Mouse (Mus musculus) granulocyte monocyte progenitor cell, adult 5-6 weeks (primary cell): ENCODE data around the gene Sdf2. TPM values are rescaled to one million over a fixed set of nuclear protein-coding genes. Genes with fewer than 3 reads are reported as not detected.

Experiments
- ATAC-seq: replicated peaks from 2 replicates; pipeline ENCODE4 v1.8.0; 2016; ENCODE audit warnings: mild to moderate bottlenecking, moderate TSS enrichment, inconsistent platforms; ENCODE audit not compliant: poor library complexity, severe bottlenecking
- total RNA-seq, 2 experiments: library from RNA; stranded (forward) in 1 of 2; stranded (reverse) in 1 of 2; fragments of 200-712, 200-1000 nt in 1 of 2; fragments of >200 nt in 1 of 2; fragmentation: Nextera tagmentation in 1 of 2; gene quantifications; 2 replicates each; pipeline ENCODE4 v1.2.3; 2014 to 2017

Gene Sdf2
- total RNA-seq (2014; fragmentation: Nextera tagmentation) (76.9 and 79.6 TPM in 2 replicates), total RNA-seq (2017) (41.4 and 48.8 TPM in 2 replicates)

GRCm38 (mm10) chr11:78245627-78246317, at the start of gene Sdf2, which contains the start of gene Supt6:
Sdf2 (plus strand) TSS chr11:78245746.
Supt6 (minus strand) TSS chr11:78245987.
- ATAC-seq: peak; percentile 89

DNA sequence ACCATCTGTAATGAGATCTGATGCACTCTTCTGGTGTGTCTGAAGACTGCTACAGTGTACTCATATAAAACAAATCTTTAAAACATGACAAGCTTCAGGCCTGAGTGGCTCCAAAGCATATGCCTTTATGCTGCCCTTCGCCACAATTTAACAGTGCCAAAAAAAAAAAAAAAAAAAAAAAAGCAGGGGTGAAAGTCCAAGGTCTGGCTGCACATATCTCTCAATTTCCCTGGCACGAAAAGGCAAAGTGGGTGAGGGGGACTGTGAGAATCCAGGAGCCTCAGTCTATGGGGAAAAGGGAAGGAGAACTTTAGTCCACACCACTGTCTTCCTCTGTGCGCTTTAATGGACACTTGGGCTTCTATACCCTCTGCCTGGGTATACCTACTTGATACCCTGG, 43.2 kb upstream of the Sdf2 start:
- no peak for ATAC-seq

GRCm38 (mm10) chr11:78204287-78204686, 41.3 kb upstream of the Sdf2 start:
- no peak for ATAC-seq

DNA sequence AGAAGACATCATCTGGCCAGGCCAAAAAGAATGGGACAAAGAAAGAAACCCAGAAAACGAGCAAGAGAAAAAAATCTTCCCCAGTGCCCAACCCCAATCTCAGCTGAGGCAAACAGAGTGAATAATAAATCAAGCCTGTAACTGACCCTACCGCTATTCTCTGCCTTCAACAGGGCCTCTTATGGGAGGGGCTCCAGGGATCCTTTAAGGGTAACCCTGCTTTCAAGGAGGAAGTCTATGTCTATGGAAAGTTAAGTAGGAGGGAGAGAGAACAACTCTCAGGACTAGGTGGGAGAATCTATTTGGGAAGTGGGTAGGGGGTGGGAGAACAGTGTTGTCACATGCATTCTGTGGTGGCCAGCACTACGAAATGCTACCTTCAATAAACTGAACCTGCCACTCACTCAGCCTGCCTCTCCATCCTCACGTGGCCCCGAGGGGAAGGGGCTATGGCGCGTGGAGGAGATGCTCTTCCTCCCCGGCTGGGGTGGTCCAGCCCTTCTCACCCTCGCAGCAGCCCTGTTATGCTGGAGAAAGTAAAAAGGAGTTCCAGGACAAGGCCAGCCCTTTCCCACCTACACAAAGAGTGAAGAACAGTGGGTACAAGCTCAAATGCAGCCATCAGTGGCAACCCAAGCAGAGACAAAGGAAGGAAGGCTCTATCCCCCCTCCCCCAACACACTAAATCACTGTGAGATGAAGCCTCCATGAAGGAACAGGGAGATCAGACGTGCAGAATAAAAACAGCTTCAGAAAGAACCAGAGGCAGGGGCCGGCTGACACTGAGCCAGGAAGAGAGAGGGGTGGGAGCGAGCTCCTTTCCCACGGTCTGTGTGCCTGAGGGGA, 40.0 kb upstream of the Sdf2 start:
- ATAC-seq: no peak

DNA sequence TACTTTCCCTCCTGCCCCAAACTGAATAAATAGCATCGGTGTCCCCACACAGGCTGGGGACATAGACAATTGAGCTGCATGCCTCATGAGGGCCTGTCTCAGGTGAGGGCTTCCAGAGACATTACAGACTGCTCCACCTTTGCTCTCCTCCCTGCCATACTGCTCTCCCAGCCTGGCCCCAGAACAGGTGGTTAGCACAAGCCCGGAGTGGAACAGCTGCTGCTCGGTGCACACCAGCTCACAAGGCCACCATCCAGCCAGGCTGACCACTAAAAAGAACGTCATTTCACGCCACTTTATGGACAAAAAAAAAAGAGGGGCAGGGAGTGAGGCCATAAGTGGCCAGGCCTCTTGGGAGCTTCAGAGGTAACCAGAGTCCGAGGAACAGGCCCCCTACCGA, 38.4 kb upstream of the Sdf2 start:
- ATAC-seq: no peak

- ATAC-seq: no peak
Observed at GRCm38 (mm10) chr11:78209886-78210285, 35.7 kb upstream of the Sdf2 start.

DNA sequence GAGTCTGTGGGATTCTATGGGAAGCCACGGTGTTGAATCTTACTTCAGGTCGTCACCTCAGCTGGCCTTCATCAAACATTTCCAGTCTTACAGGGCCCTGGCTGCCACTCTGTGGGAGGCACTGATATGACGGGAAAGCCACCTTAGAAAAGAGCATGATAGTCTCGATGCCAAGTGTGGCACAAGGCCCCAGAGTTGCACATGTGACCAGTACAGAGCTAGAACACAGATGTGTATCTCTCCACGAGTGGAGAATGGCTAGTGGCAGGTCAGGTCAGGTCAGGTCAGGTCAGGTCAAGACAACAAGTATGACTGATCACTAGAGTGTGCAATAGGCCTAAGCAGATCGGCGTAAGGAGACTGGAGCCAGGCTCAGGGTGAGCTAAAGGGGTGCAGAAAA, 34.9 kb upstream of the Sdf2 start:
- ATAC-seq: no peak

DNA sequence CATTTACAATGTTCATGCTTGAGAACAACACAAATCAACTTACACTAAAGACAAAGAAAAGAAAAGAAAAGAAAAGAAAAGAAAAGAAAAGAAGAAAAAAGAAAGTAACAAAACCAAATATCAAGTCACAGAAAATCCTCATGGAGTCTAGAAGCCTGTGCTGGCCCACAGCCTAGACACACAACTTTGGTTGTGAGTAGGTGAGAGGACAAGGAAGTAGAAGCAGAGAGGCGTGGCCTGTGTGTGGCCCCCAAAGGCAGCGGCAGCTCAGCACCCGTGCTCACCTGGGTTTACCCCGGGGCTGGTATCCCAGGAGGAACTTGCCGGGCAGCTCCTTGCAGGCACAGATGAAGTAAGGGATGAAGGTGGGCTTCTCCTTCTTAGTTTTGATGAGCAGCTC, 34.0 kb upstream of the Sdf2 start:
- ATAC-seq: no peak

DNA sequence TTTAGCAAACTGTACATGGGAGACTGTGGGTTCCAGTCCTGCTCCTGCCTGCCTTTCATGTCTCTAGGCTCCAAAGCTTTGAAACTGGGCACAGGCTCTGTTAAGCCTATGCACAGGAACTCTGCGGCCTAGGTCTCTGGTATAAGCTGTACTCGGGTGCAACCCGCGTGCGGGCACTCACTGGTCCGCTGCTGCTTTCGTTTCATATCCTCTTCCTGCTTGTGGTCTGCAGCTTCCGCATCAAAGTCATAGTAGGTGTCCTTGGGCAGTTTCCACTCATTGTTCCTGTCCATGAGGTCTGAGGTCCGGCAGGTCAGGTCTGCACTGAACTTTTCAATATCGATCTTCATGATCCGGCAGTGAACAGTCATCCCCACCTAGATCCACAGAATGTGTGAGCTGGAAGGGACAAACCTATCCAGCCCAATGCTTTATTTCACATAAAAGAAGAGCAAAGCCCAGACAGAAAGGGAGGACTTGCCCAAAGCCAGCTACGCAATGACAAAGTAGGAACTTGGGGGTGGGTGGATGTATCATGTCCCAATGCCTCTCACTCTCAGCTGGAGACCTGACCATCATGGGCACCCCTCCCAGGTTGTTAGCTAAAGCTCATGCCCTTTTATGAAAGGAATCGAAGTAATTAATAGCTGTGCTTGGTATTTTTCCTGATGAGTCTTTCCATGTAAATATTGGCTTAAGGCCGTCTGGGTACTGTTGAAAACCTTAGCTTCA, 32.3 kb upstream of the Sdf2 start:
- peak; percentile 97 for ATAC-seq

DNA sequence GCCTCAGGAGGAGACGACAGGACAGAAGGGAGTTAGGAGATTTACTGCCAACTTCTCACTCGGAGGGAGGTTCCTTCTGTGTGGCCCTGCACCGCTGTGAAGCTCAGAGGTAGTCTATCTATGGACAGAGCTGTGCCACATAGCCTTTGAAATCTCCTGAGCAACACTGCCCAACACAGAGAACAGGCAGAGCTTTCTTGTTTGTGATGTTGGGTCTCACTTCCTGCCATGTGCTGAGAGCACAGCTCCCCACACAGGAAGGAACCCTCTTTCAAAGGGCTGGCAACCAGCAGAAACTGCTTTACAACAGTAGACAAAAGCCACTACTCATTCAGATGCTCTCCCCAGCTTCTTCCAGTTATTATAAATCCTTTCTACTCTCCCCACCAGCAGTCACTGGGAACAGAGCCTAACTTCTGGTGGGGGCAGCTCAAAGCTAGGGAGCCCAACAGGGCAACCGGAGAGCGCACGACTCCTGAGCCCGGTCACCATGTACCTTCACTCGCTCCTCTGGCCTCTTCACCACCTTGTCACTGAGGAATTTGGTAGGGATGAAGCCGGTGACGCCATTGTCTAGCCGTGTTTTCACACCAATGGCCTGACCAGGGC, 29.7 kb upstream of the Sdf2 start:
- no peak for ATAC-seq

- no peak for ATAC-seq
Observed at GRCm38 (mm10) chr11:78223586-78223985, 22.0 kb upstream of the Sdf2 start.

- ATAC-seq: no peak
Observed at GRCm38 (mm10) chr11:78231518-78231917, 14.0 kb upstream of the Sdf2 start.

GRCm38 (mm10) chr11:78240193-78240857, 5.2 kb upstream of the Sdf2 start:
- ATAC-seq: no peak

GRCm38 (mm10) chr11:78245261-78245626, 302 bp upstream of the Sdf2 start:
- ATAC-seq: no peak

- no peak for ATAC-seq
Observed at GRCm38 (mm10) chr11:78246318-78247011, 919 bp downstream of the Sdf2 start.

- ATAC-seq: no peak
Observed at GRCm38 (mm10) chr11:78247012-78247348, 1.4 kb downstream of the Sdf2 start.

- ATAC-seq: peak; percentile 48
Observed at GRCm38 (mm10) chr11:78247727-78248140, 2.2 kb downstream of the Sdf2 start.

DNA sequence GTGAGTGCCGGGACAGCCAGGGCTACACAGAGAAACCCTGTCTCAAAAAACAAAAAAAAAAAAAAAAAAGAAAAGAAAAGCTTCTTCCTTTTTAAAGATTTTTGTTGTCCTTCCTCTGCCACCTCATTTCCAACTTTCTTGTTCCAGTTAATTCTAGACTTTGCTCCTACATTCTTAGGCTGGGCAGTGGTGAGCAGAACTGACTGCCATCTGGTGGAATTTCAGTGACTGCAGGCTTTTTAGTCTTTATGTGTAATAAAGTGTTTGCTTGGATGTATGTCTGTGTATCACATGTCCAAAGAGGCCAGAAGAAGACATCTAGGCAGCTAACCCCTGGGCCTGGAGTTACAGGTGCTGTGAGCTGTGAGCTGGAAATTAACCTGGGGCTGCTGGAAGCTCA, 11.1 kb downstream of the Sdf2 start:
- no peak for ATAC-seq

DNA sequence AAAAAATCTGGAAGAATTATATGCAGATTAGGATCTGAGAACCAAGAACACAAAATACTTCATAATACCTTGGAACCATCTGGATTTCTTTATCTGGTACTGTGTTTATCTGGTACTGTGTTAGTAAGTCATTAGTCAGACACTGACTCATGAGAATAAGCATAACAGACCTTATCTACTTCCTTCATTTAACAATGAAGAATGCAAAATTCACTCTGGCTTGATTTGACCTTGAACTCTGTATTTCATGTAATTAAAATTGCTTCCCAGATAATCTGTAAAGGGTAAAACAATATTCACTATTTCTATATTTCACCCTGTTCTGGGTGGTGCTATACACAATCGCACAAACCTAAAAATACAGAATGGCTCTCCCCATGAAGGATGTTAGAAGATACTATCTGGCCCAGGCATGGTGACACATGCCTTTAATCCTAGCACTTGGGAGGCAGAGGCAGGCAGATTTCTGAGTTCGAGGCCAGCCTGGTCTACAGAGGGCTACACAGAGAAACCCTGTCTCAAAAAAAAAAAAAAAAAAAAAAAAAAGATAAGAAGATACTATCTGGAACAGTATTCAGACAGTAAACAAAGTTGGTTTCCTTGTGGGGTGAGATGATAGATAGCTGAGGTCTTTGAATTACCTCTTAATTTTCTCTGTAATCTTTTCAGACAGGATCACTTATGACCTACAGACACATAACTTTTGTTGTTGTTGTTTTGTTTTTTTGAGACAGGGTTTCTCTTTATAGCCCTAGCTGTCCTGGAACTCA, 15.1 kb downstream of the Sdf2 start:
- ATAC-seq: no peak
